ENCODE assay signal across 27 mouse cellular contexts in genomic region chr1:59615021-59615420, GRCm38 (mm10).
"Had no signal": no experiment of that assay in that cellular context is flagged by ENCODE, and none has a peak within 500 bp of the region (broad histone marks: within the 10 kb centered on the region; RNA-seq: fewer than 3 reads in every experiment).

No protein-coding gene starts in this region.

- H3K4me2 ChIP-seq: embryonic facial prominence, embryonic 13.5 days; embryonic facial prominence, embryonic 15.5 days; forebrain, embryonic 12.5 days; forebrain, embryonic 13.5 days; forebrain, embryonic 15.5 days had no signal

- H3K36me3 ChIP-seq: embryonic facial prominence, embryonic 13.5 days; embryonic facial prominence, embryonic 15.5 days; forebrain, embryonic 10.5 days; forebrain, embryonic 12.5 days; forebrain, embryonic 15.5 days; heart, embryonic 10.5 days had no signal

- H3K27me3 ChIP-seq: embryonic facial prominence, embryonic 13.5 days; embryonic facial prominence, embryonic 15.5 days; forebrain, embryonic 13.5 days; forebrain, embryonic 15.5 days had no signal

- H3K27ac ChIP-seq: embryonic facial prominence, embryonic 13.5 days; embryonic facial prominence, embryonic 15.5 days; forebrain, embryonic 12.5 days; forebrain, embryonic 13.5 days; forebrain, embryonic 15.5 days; gastrocnemius, adult 2 months; heart, adult 2 months; heart, embryonic 10.5 days had no signal

- H3K4me3 ChIP-seq: embryonic facial prominence, embryonic 13.5 days; embryonic facial prominence, embryonic 15.5 days; erythroblast, embryonic 14.5 days; forebrain, embryonic 10.5 days; forebrain, embryonic 12.5 days; forebrain, embryonic 13.5 days; forebrain, embryonic 15.5 days; gastrocnemius, adult 2 months; heart, adult 2 months; heart, embryonic 10.5 days had no signal

- DNase-seq: cerebellum, adult 2 months; cerebellum, adult 8-10 months; cerebellum, adult 9-10 months; cerebellum, adult 9-11 months; cerebellum, postnatal 10 days; cerebellum, postnatal 14 days; cerebellum, postnatal 25 days; cerebellum, postnatal 36 days; embryo, embryonic 11 days; forebrain, postnatal 0 days; gastrocnemius, adult 2 months; gastrocnemius, postnatal 10 days; gastrocnemius, postnatal 14 days; gastrocnemius, postnatal 25 days; gastrocnemius, postnatal 36 days; heart, adult 18-20 months; heart, adult 2 months had no signal

- H3K9ac ChIP-seq: embryonic facial prominence, embryonic 13.5 days; embryonic facial prominence, embryonic 15.5 days; forebrain, embryonic 12.5 days; forebrain, embryonic 13.5 days; forebrain, embryonic 15.5 days; forebrain, postnatal 0 days had no signal

- H3K9me3 ChIP-seq: embryonic facial prominence, embryonic 13.5 days; embryonic facial prominence, embryonic 15.5 days; forebrain, embryonic 10.5 days; forebrain, embryonic 12.5 days; forebrain, embryonic 13.5 days; forebrain, embryonic 15.5 days; heart, embryonic 10.5 days had no signal

- ATAC-seq: forebrain, embryonic 13.5 days; forebrain, embryonic 14.5 days; forebrain, embryonic 15.5 days; forebrain, embryonic 16.5 days; forebrain, postnatal 0 days had no signal

- H3K4me1 ChIP-seq: embryonic facial prominence, embryonic 13.5 days; embryonic facial prominence, embryonic 15.5 days; forebrain, embryonic 12.5 days; forebrain, embryonic 13.5 days; forebrain, embryonic 15.5 days had no signal
